Mouse (Mus musculus): Measurements from ENCODE around the gene Strn.

DNA sequence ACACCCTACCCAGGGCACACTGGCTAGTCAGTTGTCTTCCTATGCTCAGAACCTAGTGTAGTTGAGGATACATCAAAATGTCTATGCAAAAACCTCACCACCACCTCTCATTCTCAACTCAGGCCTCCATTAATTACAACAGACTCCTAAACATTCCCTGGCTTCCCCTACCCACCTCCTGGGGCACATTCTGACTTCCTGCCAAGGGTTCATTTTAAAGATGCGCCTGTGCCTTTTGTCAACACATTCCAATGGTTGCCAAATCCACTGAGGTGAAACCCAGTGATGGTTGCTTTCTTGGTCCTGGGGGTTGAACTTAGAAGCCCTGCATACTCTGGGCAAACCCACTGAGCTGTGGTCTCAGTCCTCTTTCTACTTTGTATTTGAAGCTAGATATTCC, 4.9 kb downstream of the Strn start:
- no peak for TF ChIP-seq POLR2A (IDR thresholded peaks at IDR 0.05; ENCODE audit: extremely low read depth, insufficient read depth, low read length)
- TF ChIP-seq CTCF (IDR thresholded peaks at IDR 0.05; ENCODE audit: low read depth, low read length) = no peak
